17 mouse cellular contexts compared by ENCODE assay signal in the genomic region with DNA sequence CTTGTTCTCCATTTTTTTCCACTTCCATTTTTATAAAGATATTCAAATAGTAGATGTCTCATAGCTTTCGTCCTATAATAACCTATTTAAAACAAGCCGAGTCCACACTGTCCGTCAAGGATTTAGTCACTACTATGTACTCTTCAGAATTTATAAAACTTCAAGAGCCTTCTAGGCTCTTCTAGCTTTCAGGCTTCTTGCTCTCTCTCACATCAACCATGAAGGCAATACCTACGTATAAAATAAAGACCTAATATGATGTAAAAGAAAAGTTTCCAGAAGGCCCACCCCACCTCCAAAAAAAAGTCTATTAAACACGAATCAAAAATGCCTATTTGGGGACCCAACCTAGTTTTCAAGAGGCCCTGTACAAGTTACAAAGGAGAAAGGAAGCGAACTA. TPM values are rescaled to one million over a fixed set of nuclear protein-coding genes. Genes with fewer than 3 reads are reported as not detected.
DNase-seq lines count a peak whose midpoint lies in the region; ATAC-seq and TF ChIP-seq lines count a peak whose summit lies in the region.
"Had no signal": no experiment of that assay in that cellular context is flagged by ENCODE, and none has a peak within 500 bp of the region (broad histone marks: within the 10 kb centered on the region; RNA-seq: fewer than 3 reads in every experiment).

No protein-coding gene starts in this region.

- H3K9ac ChIP-seq in lung, embryonic 16.5 days (ENCODE audit: low read length): no peak overlapping the region
- H3K9ac ChIP-seq in intestine, embryonic 16.5 days (ENCODE audit: low read depth, low read length): peak overlapping the region; percentile 31; the same call in 1 of the 2 replicates
- no peak overlapping the region for H3K9ac ChIP-seq in stomach, embryonic 16.5 days (ENCODE audit: low read length)
- H3K9ac ChIP-seq in hindbrain, embryonic 12.5 days: no peak overlapping the region

- no peaks in the 10 kb centered on the region for H3K9me3 ChIP-seq in erythroblast, embryonic 14.5 days (ENCODE audit: control insufficient read depth, low read length)
- no peaks in the 10 kb centered on the region for H3K9me3 ChIP-seq in lung, embryonic 16.5 days (ENCODE audit: control insufficient read depth, low read length)
- H3K9me3 ChIP-seq in intestine, embryonic 16.5 days (ENCODE audit: control insufficient read depth, low read length): no peaks in the 10 kb centered on the region
- H3K9me3 ChIP-seq in stomach, embryonic 16.5 days (replicated peaks; ENCODE audit: control insufficient read depth, low read length): no peaks in the 10 kb centered on the region
- H3K9me3 ChIP-seq in hindbrain, embryonic 12.5 days (replicated peaks): no peaks in the 10 kb centered on the region
- H3K9me3 ChIP-seq: forebrain, embryonic 12.5 days; heart, embryonic 10.5 days; midbrain, embryonic 15.5 days; neural tube, embryonic 15.5 days had no signal

- 53% methylated on average over 6 of the region's 6 CpGs for WGBS in lung, embryonic 16.5 days
- WGBS in lung, adult 2 months: 57% methylated on average over 6 of the region's 6 CpGs
- WGBS in intestine, embryonic 16.5 days: 47% methylated on average over 6 of the region's 6 CpGs
- 53% methylated on average over 6 of the region's 6 CpGs for WGBS in stomach, embryonic 16.5 days
- 76% methylated on average over 6 of the region's 6 CpGs for WGBS in hindbrain, embryonic 12.5 days

- DNase-seq in lung, adult 2 months: no peak
- no peak for DNase-seq in urinary bladder, postnatal 10 days (ENCODE audit: low spot score)
- DNase-seq: right cerebral cortex, postnatal 14 days had no signal

- H3K4me2 ChIP-seq in lung, embryonic 16.5 days (ENCODE audit: low read depth, low read length): peak overlapping the region; percentile 90; the same call in 1 of the 2 replicates
- H3K4me2 ChIP-seq in intestine, embryonic 16.5 days (ENCODE audit: low read depth, low read length): no peak overlapping the region
- peak overlapping the region; percentile 85 for H3K4me2 ChIP-seq in stomach, embryonic 16.5 days (ENCODE audit: low read depth, low read length)
- H3K4me2 ChIP-seq in hindbrain, embryonic 12.5 days (replicated peaks): no peak overlapping the region

- H3K4me3 ChIP-seq in erythroblast, embryonic 14.5 days (replicated peaks): peak overlapping the region; percentile 80
- H3K4me3 ChIP-seq in lung, embryonic 16.5 days (ENCODE audit: low read length): peak overlapping the region; percentile 64; the same call in 1 of the 2 replicates
- no peak overlapping the region for H3K4me3 ChIP-seq in lung, adult 2 months (replicated peaks; ENCODE audit: extremely low read depth, low read depth, low read length)
- H3K4me3 ChIP-seq in intestine, embryonic 16.5 days (ENCODE audit: low read length): peak overlapping the region; percentile 67
- H3K4me3 ChIP-seq in stomach, embryonic 16.5 days (replicated peaks; ENCODE audit: low read length): peak overlapping the region; percentile 66
- H3K4me3 ChIP-seq in hindbrain, embryonic 12.5 days: no peak overlapping the region

- TF ChIP-seq CTCF in lung, adult 2 months (IDR thresholded peaks at IDR 0.05; ENCODE audit: insufficient read depth, low read length): no peak

- no peaks in the 10 kb centered on the region for H3K36me3 ChIP-seq in erythroblast, embryonic 14.5 days (ENCODE audit: control insufficient read depth)
- H3K36me3 ChIP-seq in lung, embryonic 16.5 days (ENCODE audit: control insufficient read depth, insufficient read depth, low read length): no peaks in the 10 kb centered on the region
- no peaks in the 10 kb centered on the region for H3K36me3 ChIP-seq in intestine, embryonic 16.5 days (ENCODE audit: control insufficient read depth, insufficient read depth, low read length)
- no peaks in the 10 kb centered on the region for H3K36me3 ChIP-seq in stomach, embryonic 16.5 days (ENCODE audit: control insufficient read depth, insufficient read depth, low read length)
- no peaks in the 10 kb centered on the region for H3K36me3 ChIP-seq in hindbrain, embryonic 12.5 days
- H3K36me3 ChIP-seq: forebrain, embryonic 12.5 days; heart, embryonic 10.5 days; midbrain, embryonic 15.5 days; neural tube, embryonic 15.5 days had no signal

- H3K27me3 ChIP-seq in erythroblast, embryonic 14.5 days (ENCODE audit: control insufficient read depth): peaks cover 34% of the 10 kb centered on the region
- peaks cover 30% of the 10 kb centered on the region for H3K27me3 ChIP-seq in lung, embryonic 16.5 days (ENCODE audit: control insufficient read depth, insufficient read depth, low read depth, low read length)
- H3K27me3 ChIP-seq in intestine, embryonic 16.5 days (replicated peaks; ENCODE audit: control insufficient read depth, insufficient read depth, low read length): peaks cover 12% of the 10 kb centered on the region; the same call in 1 of the 2 replicates
- H3K27me3 ChIP-seq in stomach, embryonic 16.5 days (ENCODE audit: control insufficient read depth, insufficient read depth, low read length): peaks cover 11% of the 10 kb centered on the region
- peaks cover 33% of the 10 kb centered on the region for H3K27me3 ChIP-seq in hindbrain, embryonic 12.5 days

- H3K4me1 ChIP-seq in erythroblast, embryonic 14.5 days (ENCODE audit: control insufficient read depth): peaks cover 12% of the 10 kb centered on the region
- 0 out of 2 replicates have a peak, but pooled peaks cover 3% of the 10 kb centered on the region for H3K4me1 ChIP-seq in lung, embryonic 16.5 days (replicated peaks; ENCODE audit: control insufficient read depth, insufficient read depth, low read length)
- no peaks in the 10 kb centered on the region; the same call in 1 of the 2 replicates for H3K4me1 ChIP-seq in lung, adult 2 months (ENCODE audit: control insufficient read depth, insufficient read depth, low read length)
- peaks cover 3% of the 10 kb centered on the region; the same call in 1 of the 2 replicates for H3K4me1 ChIP-seq in intestine, embryonic 16.5 days (ENCODE audit: control insufficient read depth, insufficient read depth, low read length)
- 0 out of 2 replicates have a peak, but pooled peaks cover 2% of the 10 kb centered on the region for H3K4me1 ChIP-seq in stomach, embryonic 16.5 days (ENCODE audit: control insufficient read depth, insufficient read depth, low read length)
- H3K4me1 ChIP-seq in hindbrain, embryonic 12.5 days: peaks cover 4% of the 10 kb centered on the region; the same call in 1 of the 2 replicates
- H3K4me1 ChIP-seq: midbrain, embryonic 15.5 days had no signal

- no peak overlapping the region for H3K27ac ChIP-seq in lung, embryonic 16.5 days (ENCODE audit: low read length)
- no peak overlapping the region for H3K27ac ChIP-seq in intestine, embryonic 16.5 days (ENCODE audit: low read length)
- H3K27ac ChIP-seq in stomach, embryonic 16.5 days (ENCODE audit: low read length): no peak overlapping the region
- H3K27ac ChIP-seq in hindbrain, embryonic 12.5 days: no peak overlapping the region
- H3K27ac ChIP-seq: forebrain, embryonic 12.5 days; midbrain, embryonic 15.5 days; neural tube, embryonic 15.5 days had no signal

- ATAC-seq in erythroblast, adult 5-6 weeks (replicated peaks; ENCODE audit: low FRiP score, poor library complexity, severe bottlenecking): no peak
- ATAC-seq in lung, embryonic 16.5 days (ENCODE audit: low read depth): no peak
- ATAC-seq in intestine, embryonic 16.5 days: no peak
- ATAC-seq in stomach, embryonic 16.5 days (ENCODE audit: insufficient read depth, low FRiP score): no peak
- no peak for ATAC-seq in hindbrain, embryonic 12.5 days (ENCODE audit: low FRiP score)

- TF ChIP-seq POLR2A in lung, adult 2 months (IDR thresholded peaks at IDR 0.05; ENCODE audit: borderline replicate concordance, extremely low read depth, low read depth, low read length): no peak

RNA-seq across cellular contexts. Expression of gene Ifne, which starts 57.0 kb away (rescaled TPM):
- not detected in 2 replicates for polyA plus RNA-seq in erythroblast, embryonic 14.5 days (2012)
- not detected in 2 replicates for total RNA-seq in erythroblast, adult 5-6 weeks (2015; ENCODE audit: low replicate concordance)
- total RNA-seq in erythroblast, adult 5-6 weeks (2017; ENCODE audit: low replicate concordance): not detected in 2 replicates
- polyA plus RNA-seq in lung, embryonic 16.5 days (2015; fragmentation: Nextera tagmentation; extraction: Ambion mirVana): not detected in 2 replicates
- polyA plus RNA-seq in lung, adult 2 months (2012; rRNA removed): not detected in 2 replicates
- not detected in 2 replicates for polyA plus RNA-seq in intestine, embryonic 16.5 days (2015; fragmentation: Nextera tagmentation; extraction: Ambion mirVana)
- not detected in 2 replicates for polyA plus RNA-seq in stomach, embryonic 16.5 days (2015; fragmentation: Nextera tagmentation; extraction: Ambion mirVana)
- polyA plus RNA-seq in hindbrain, embryonic 12.5 days (2016; fragmentation: Nextera tagmentation; extraction: Ambion mirVana): not detected in 2 replicates
- total RNA-seq: adrenal gland, adult 18-20 months; gastrocnemius, adult 18-20 months; MEL had no signal
- polyA plus RNA-seq: forebrain, embryonic 12.5 days; heart, embryonic 10.5 days; hindbrain, embryonic 11.5 days; midbrain, embryonic 15.5 days; neural tube, embryonic 15.5 days had no signal

Comparison
In these comparisons a context has a peak if more than half of its experiments do, and no peak if none do; other contexts are left out.
1. H3K4me3 ChIP-seq: peak in erythroblast, embryonic 14.5 days (single experiment), lung, embryonic 16.5 days (single experiment), intestine, embryonic 16.5 days (single experiment) and stomach, embryonic 16.5 days (single experiment); none in lung, adult 2 months (single experiment) and hindbrain, embryonic 12.5 days (single experiment).
2. H3K4me2 ChIP-seq: peak in lung, embryonic 16.5 days (single experiment) and stomach, embryonic 16.5 days (single experiment); none in intestine, embryonic 16.5 days (single experiment) and hindbrain, embryonic 12.5 days (single experiment).